Mouse (Mus musculus) neutrophil, adult 5-6 weeks (primary cell): ENCODE data around the gene Atp1a1. TPM values are rescaled to one million over a fixed set of nuclear protein-coding genes. Genes with fewer than 3 reads are reported as not detected.

ENCODE experiments used
- ATAC-seq: fragments of 151-379, 151-347 bp; 2 replicates; pipeline ENCODE4 v1.8.0; 2017; ENCODE audit warnings: mild to moderate bottlenecking, moderate TSS enrichment; ENCODE audit not compliant: insufficient number of reproducible peaks, poor library complexity, low FRiP score, severe bottlenecking; ENCODE audit errors: extremely low read depth
- total RNA-seq: library from RNA; stranded (forward); fragments of 200-1000 nt; gene quantifications from 2 replicates; pipeline ENCODE4 v1.2.3, GENCODE M21; 2017

The Atp1a1 gene
- total RNA-seq, 1 experiment from 2014 or later: 72.3 TPM

DNA sequence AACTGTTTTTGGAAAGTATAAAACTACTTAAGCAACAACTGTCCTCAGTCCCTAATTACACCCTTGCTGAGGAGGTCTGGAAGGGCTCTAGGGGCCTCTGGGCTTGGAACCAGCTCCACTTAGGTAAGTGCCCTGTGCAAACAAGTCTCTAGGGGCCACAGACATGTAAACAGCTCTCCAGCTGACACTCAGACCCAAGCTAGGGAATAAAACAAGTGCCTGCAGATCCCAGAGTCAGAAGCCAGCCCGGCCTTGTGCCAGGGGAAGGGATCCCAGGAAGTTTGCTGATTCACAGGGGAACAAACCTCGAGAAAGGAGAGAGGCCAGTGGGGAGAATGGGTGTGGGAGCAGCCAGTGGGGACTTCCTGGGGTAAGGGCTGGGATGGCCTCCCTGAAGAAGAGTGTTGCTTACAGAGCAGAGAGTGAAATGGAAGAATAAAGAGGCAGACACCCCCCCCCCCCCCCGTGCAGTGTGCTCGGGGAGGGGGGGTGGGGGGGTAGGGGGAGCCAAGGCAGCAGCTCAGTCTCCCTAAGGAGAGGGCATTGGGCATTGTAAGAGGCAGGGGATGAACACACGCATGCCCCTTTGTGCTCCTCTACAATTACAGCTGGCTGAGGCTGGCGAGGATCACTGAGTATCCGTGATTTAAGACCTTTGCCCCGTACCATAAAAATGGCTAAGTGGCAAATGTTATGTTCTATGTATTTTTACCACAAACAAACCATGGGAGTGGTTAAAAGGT, 76.2 kb downstream of the Atp1a1 start:
- ATAC-seq: no peak

DNA sequence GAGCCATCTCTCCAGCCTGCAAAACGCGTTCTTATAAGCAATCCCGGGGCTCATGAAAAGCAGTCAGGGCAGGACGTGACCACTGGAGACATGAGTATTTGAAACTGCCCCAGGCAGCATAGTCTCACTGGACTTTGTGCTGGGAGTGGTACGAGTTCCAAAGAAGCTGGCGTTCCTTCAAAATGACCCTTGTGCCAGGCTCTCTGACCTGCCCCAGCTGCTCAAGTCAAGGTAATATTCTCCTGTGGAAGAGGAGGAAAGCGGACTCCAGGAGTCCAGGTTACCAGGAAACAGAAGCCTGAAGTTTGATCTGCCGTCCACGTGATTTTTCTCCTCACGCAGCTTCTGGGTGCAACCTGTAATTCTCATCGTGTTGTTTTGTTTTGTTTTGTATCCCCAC, 77.9 kb downstream of the Atp1a1 start:
- no peak for ATAC-seq

Other genes with a start within 250 kb of the Atp1a1 start
- gene Igsf3, start 227.6 kb downstream of the Atp1a1 start, total RNA-seq: 0.12 TPM in 1 of 2 replicates, not detected in the other
- not detected in 2 replicates for gene Mab21l3, start 244.3 kb upstream of the Atp1a1 start, total RNA-seq